Mouse (Mus musculus) spleen, adult 2 months (tissue): Measurements from ENCODE around the gene Gm9837. TPM values are rescaled to one million over a fixed set of nuclear protein-coding genes. Genes with fewer than 3 reads are reported as not detected.
"Not testable (repeated sequence)": the region's sequence is repeated elsewhere in the genome, so short reads cannot be mapped to it uniquely, and the experiment has no call there.

Experiments
- DNase-seq, 2 experiments: peaks; one replicate each; pipeline versions ENCODE4 v3.0.0 to v3.0.0-alpha.2; 2012 to 2021; ENCODE audit warnings: low spot score in 2 of 2, low read depth in 1 of 2
- H3K27ac ChIP-seq: fragments of 200-500 bp; 2 replicates; pipeline ENCODE4 v1.5.1; 2012; ENCODE audit warnings: low read length, inconsistent platforms; ENCODE audit not compliant: insufficient read depth
- H3K27me3 ChIP-seq: fragments of 200-500 bp; 2 replicates; pipeline ENCODE4 v1.6.1; 2012; ENCODE audit warnings: mild to moderate bottlenecking, moderate library complexity, low read length, inconsistent platforms; ENCODE audit not compliant: control insufficient read depth, insufficient read depth
- H3K36me3 ChIP-seq: fragments of 200-500 bp; 2 replicates; pipeline ENCODE4 v1.6.1; 2012; ENCODE audit warnings: mild to moderate bottlenecking, low read length, inconsistent platforms; ENCODE audit not compliant: control insufficient read depth, insufficient read depth
- H3K4me1 ChIP-seq: fragments of 200-500 bp; 2 replicates; pipeline ENCODE4 v1.6.1; 2011; ENCODE audit warnings: inconsistent platforms; ENCODE audit not compliant: control insufficient read depth, insufficient read depth, insufficient read length
- H3K4me3 ChIP-seq: fragments of 200-500 bp; 2 replicates; pipeline ENCODE4 v1.5.1; 2011; ENCODE audit warnings: mild to moderate bottlenecking, inconsistent platforms; ENCODE audit not compliant: insufficient read depth, insufficient read length; ENCODE audit errors: extremely low read depth
- CTCF ChIP-seq: fragments of 200-500 bp; IDR thresholded peaks from 2 replicates; pipeline ENCODE4 v1.5.1; 2011; ENCODE audit warnings: mild to moderate bottlenecking, inconsistent platforms; ENCODE audit not compliant: insufficient read depth, insufficient read length, insufficient replicate concordance; ENCODE audit errors: extremely low read depth
- POLR2A ChIP-seq: fragments of 200-500 bp; IDR thresholded peaks from 2 replicates; pipeline ENCODE4 v1.6.1; 2011; ENCODE audit warnings: low read depth, low read length, inconsistent platforms
- WGBS: fragments of 180-500 bp; shearing (Covaris S2); methylation state at CpG from one replicate; pipeline ENCODE4 v1.1.7; 2018; 5-methylcytosine and 5-hydroxymethylcytosine counted together
- polyA plus RNA-seq: library from polyadenylated mRNA; depleted of rRNA; stranded (reverse); fragments of >200 nt; gene quantifications from 2 replicates; pipeline ENCODE4 v1.2.3, GENCODE M21; 2012

Gene Gm9837
- polyA plus RNA-seq, 1 experiment, result not detected

GRCm38 (mm10) chr11:53431347-53432056, 38.8 kb downstream of the Gm9837 start:
- WGBS, result 26% methylated on average over 9 of the region's 9 CpGs
- TF ChIP-seq POLR2A (no peak), CTCF (no peak)
- Histone ChIP-seq H3K4me3 (peak overlapping the region; percentile 85; the same call in 1 of the 2 replicates), H3K4me1 (peaks cover 8% of the 10 kb centered on the region; the same call in 1 of the 2 replicates), H3K27ac (peak overlapping the region; percentile 73), H3K36me3 (peaks cover 3% of the 10 kb centered on the region; the same call in 1 of the 2 replicates), H3K27me3 (no peaks in the 10 kb centered on the region)
- no peak for DNase-seq

- TF ChIP-seq POLR2A, result peak; percentile 75
- TF ChIP-seq CTCF, result no peak
- Histone ChIP-seq H3K27ac (peak within 1 kb of the TSS; percentile 88), H3K4me3 (peak within 1 kb of the TSS; percentile 85), H3K36me3 (peaks cover 3% of the 10 kb centered on the region; the same call in 1 of the 2 replicates), H3K4me1 (peaks cover 6% of the 10 kb centered on the region; the same call in 1 of the 2 replicates), H3K27me3 (no peaks in the 10 kb centered on the region)
- DNase-seq, result peak; percentile 99 to 100
- under 1% methylated on average over 44 of the region's 44 CpGs for WGBS
Observed at GRCm38 (mm10) chr11:53430670-53431346, 39.5 kb downstream of the Gm9837 start, which contains the start of the genes Uqcrq and Gdf9. Gene Uqcrq (minus strand): TSS chr11:53430831. Gene Gdf9 (plus strand): TSS chr11:53431023.

GRCm38 (mm10) chr11:53430300-53430669, 40.0 kb downstream of the Gm9837 start:
- H3K27me3 ChIP-seq, result no peaks in the 10 kb centered on the region
- peak overlapping the region; percentile 85 for H3K4me3 ChIP-seq
- DNase-seq, result no peak
- H3K36me3 ChIP-seq, result peaks cover 3% of the 10 kb centered on the region; the same call in 1 of the 2 replicates
- H3K27ac ChIP-seq, result peak overlapping the region; percentile 88
- peaks cover 6% of the 10 kb centered on the region; the same call in 1 of the 2 replicates for H3K4me1 ChIP-seq
- WGBS, result under 1% methylated on average over 34 of the region's 34 CpGs
- TF ChIP-seq POLR2A, result no peak
- TF ChIP-seq CTCF, result no peak

GRCm38 (mm10) chr11:53429182-53429581, 41.1 kb downstream of the Gm9837 start:
- Histone ChIP-seq H3K4me3 (no peak overlapping the region), H3K27me3 (no peaks in the 10 kb centered on the region), H3K36me3 (peaks cover 3% of the 10 kb centered on the region; the same call in 1 of the 2 replicates), H3K27ac (no peak overlapping the region), H3K4me1 (peaks cover 6% of the 10 kb centered on the region; the same call in 1 of the 2 replicates)
- TF ChIP-seq POLR2A, result no peak
- no peak for TF ChIP-seq CTCF
- no peak for DNase-seq

- TF ChIP-seq POLR2A (no peak), CTCF (no peak)
- Histone ChIP-seq H3K4me3 (no peak overlapping the region), H3K36me3 (peaks cover 3% of the 10 kb centered on the region; the same call in 1 of the 2 replicates), H3K27ac (no peak overlapping the region), H3K27me3 (no peaks in the 10 kb centered on the region), H3K4me1 (peaks cover 6% of the 10 kb centered on the region; the same call in 1 of the 2 replicates)
- DNase-seq, result no peak
- 93% methylated on average over 5 of the region's 5 CpGs for WGBS
Observed at GRCm38 (mm10) chr11:53428716-53429057, 41.6 kb downstream of the Gm9837 start.

GRCm38 (mm10) chr11:53427993-53428715, 42.1 kb downstream of the Gm9837 start:
- 89% methylated on average over 3 of the region's 3 CpGs for WGBS
- Histone ChIP-seq H3K4me1 (peaks cover 6% of the 10 kb centered on the region; the same call in 1 of the 2 replicates), H3K36me3 (peaks cover 3% of the 10 kb centered on the region; the same call in 1 of the 2 replicates), H3K4me3 (no peak overlapping the region), H3K27me3 (no peaks in the 10 kb centered on the region), H3K27ac (no peak overlapping the region)
- TF ChIP-seq CTCF, result no peak
- TF ChIP-seq POLR2A, result no peak
- no peak for DNase-seq

- H3K4me3 ChIP-seq, H3K4me1 ChIP-seq, H3K27me3 ChIP-seq, DNase-seq, H3K36me3 ChIP-seq, H3K27ac ChIP-seq: not testable (repeated sequence)
- WGBS, result 93% methylated on average over 3 of the region's 3 CpGs
Observed at GRCm38 (mm10) chr11:53426914-53427313, 43.4 kb downstream of the Gm9837 start.
